Mouse (Mus musculus) megakaryocyte-erythroid progenitor cell, adult 5-6 weeks (primary cell): ENCODE data around the gene Naa25. TPM values are rescaled to one million over a fixed set of nuclear protein-coding genes. Genes with fewer than 3 reads are reported as not detected.
"Not testable (repeated sequence)": the region's sequence is repeated elsewhere in the genome, so short reads cannot be mapped to it uniquely, and the experiment has no call there.

Source experiments
- ATAC-seq: replicated peaks from 2 replicates; pipeline ENCODE4 v1.8.0; 2016; ENCODE audit warnings: mild to moderate bottlenecking, inconsistent platforms; ENCODE audit not compliant: severe bottlenecking, poor library complexity, low FRiP score, low TSS enrichment
- total RNA-seq, 2 experiments: library from RNA; stranded (forward) in 1 of 2; stranded (reverse) in 1 of 2; fragments of 200-1000, 215-1000 nt in 1 of 2; fragments of >200 nt in 1 of 2; fragmentation: Nextera tagmentation in 1 of 2; gene quantifications; 2 replicates each; pipeline ENCODE4 v1.2.3; 2014 to 2017

Naa25 gene
- total RNA-seq (2014; fragmentation: Nextera tagmentation): 45.2 and 47.0 TPM in 2 replicates
- total RNA-seq (2017): 78.7 and 127 TPM in 2 replicates

- ATAC-seq: peak; percentile 92
Measured at GRCm38 (mm10) chr5:121397187-121398145, at the start of gene Naa25. TSS of gene Naa25 (plus strand) at chr5:121397936.

GRCm38 (mm10) chr5:121359229-121359628 is 38.5 kb upstream of the Naa25 start:
- ATAC-seq: no peak

- ATAC-seq: no peak
Measured at GRCm38 (mm10) chr5:121361696-121362095, 36.0 kb upstream of the Naa25 start.

- ATAC-seq: no peak
Measured at GRCm38 (mm10) chr5:121363441-121363840, 34.3 kb upstream of the Naa25 start.

GRCm38 (mm10) chr5:121366449-121367225 is 31.1 kb upstream of the Naa25 start:
- no peak for ATAC-seq

- no peak for ATAC-seq
Measured at GRCm38 (mm10) chr5:121367255-121367654, 30.5 kb upstream of the Naa25 start.

- ATAC-seq: no peak
Measured at GRCm38 (mm10) chr5:121371712-121372111, 26.0 kb upstream of the Naa25 start.

GRCm38 (mm10) chr5:121374790-121375189 is 22.9 kb upstream of the Naa25 start:
- no peak for ATAC-seq

- ATAC-seq: not testable (repeated sequence)
Measured at GRCm38 (mm10) chr5:121376972-121377371, 20.8 kb upstream of the Naa25 start.

GRCm38 (mm10) chr5:121378678-121379256 is 19.0 kb upstream of the Naa25 start:
- no peak for ATAC-seq

GRCm38 (mm10) chr5:121380692-121381091 is 17.0 kb upstream of the Naa25 start:
- no peak for ATAC-seq

- no peak for ATAC-seq
Measured at GRCm38 (mm10) chr5:121383857-121384756, 13.6 kb upstream of the Naa25 start.

GRCm38 (mm10) chr5:121384757-121385460 is 12.8 kb upstream of the Naa25 start:
- peak; percentile 14; the same call in 1 of the 2 replicates for ATAC-seq

GRCm38 (mm10) chr5:121385461-121386119 is 12.1 kb upstream of the Naa25 start, which contains the start of gene Trafd1:
TSS of gene Trafd1 (minus strand) at chr5:121385632.
- ATAC-seq: peak; percentile 96

- ATAC-seq: no peak
Measured at GRCm38 (mm10) chr5:121386120-121386909, 11.4 kb upstream of the Naa25 start.

GRCm38 (mm10) chr5:121387126-121387525 is 10.6 kb upstream of the Naa25 start:
- no peak for ATAC-seq

- no peak for ATAC-seq
Measured at GRCm38 (mm10) chr5:121389106-121389505, 8.6 kb upstream of the Naa25 start.
